Mouse (Mus musculus): ENCODE measurements around the gene Serpinb1b. TPM values are rescaled to one million over a fixed set of nuclear protein-coding genes. Genes with fewer than 3 reads are reported as not detected.
"Not testable (repeated sequence)": the region's sequence is repeated elsewhere in the genome, so short reads cannot be mapped to it uniquely, and the experiment has no call there.

Gene Serpinb1b
- not detected in 2 replicates for polyA plus RNA-seq (2016; fragmentation: Nextera tagmentation; extraction: Ambion mirVana)

DNA sequence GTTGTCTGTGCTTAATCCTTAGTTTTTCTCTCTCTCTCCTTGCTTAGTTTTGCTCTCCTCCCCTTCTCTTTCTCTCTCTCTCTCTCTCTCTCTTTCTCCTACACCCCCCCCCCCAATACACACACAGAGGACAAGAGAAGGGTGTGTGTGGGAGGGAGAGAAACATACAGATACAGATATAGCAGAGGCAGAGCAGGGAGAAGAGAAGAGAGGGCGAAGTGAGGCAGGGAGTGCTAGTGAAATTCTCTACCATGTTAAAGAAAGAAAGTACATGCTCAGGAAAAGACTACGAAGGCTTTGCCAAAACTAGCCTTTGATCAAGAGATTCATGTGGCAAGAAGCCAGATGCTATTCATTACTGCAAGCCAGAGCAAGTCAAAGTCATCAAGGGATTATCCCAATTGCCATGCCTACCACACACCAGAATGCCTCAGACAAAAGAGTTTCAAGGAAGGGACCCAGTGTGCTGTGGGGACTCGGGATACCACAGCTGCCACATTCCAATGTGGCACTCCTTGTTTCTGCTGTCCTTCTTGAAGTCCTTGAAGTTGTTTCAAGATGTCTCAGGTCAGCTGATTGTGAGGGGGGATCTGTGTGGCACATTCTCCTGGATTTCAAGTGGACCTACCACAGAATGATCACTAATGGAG, at the start of gene Serpinb1b:
TSS of gene Serpinb1b (plus strand) at position 520 of the 650 bp plus-strand sequence.
- H3K4me3 ChIP-seq, result no peak within 1 kb of the TSS
- H3K36me3 ChIP-seq, result no peaks in the 10 kb centered on the region
- no peaks in the 10 kb centered on the region for H3K4me1 ChIP-seq
- H3K27me3 ChIP-seq (ENCODE audit: low read depth, poor library complexity, severe bottlenecking), result no peaks in the 10 kb centered on the region
- H3K9me3 ChIP-seq (replicated peaks), result no peaks in the 10 kb centered on the region
- no peak within 1 kb of the TSS for H3K27ac ChIP-seq
- WGBS, result 57% methylated on average over 3 of the region's 3 CpGs
- DNase-seq (ENCODE audit: low spot score), result no peak

DNA sequence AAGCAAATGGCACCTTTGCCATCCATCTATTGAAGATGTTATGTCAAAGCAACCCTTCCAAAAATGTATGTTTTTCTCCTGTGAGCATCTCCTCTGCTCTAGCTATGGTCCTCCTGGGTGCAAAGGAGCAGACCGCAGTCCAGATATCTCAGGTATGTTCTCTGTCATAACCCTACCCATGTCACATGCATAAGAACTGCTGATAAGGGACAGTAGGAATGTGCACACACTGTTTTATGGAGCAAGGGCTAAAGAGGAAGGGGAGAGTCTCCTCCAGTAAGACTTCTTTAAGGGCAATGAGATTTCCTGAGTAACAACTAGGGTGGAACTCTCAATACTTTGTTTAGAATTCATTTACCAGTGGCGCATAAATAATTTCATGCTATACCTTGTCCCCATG, 48.9 kb upstream of the Serpinb1b start:
- WGBS, result 100% methylated on average over 2 of the region's 2 CpGs
- not testable (repeated sequence) for H3K4me1 ChIP-seq; DNase-seq (ENCODE audit: low spot score); H3K9me3 ChIP-seq (replicated peaks); H3K36me3 ChIP-seq; H3K27ac ChIP-seq; H3K27me3 ChIP-seq (ENCODE audit: low read depth, poor library complexity, severe bottlenecking); H3K4me3 ChIP-seq

DNA sequence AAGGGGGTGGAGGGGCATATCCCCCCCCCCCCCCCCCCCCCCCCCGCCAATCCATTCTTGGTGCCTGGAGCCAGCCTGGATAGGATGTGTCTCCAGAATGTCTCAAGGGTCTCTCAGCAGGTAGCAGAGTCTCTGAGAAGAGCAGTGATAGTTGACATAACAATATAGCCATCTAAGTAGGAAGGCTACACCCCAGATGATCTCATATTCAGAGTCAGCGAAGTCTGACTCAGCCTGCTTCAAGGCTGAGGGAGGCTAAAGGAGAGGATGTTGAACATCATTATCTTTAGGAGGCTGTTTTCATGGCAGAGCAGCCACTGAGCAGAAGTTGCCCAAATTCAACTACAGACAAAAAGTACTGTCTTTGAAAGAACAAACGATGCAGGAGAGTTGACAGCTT, 48.1 kb upstream of the Serpinb1b start:
- no peaks in the 10 kb centered on the region for H3K9me3 ChIP-seq (replicated peaks)
- H3K4me1 ChIP-seq, result no peaks in the 10 kb centered on the region
- WGBS, result 71% methylated on average over 3 of the region's 3 CpGs
- no peaks in the 10 kb centered on the region for H3K27me3 ChIP-seq (ENCODE audit: low read depth, poor library complexity, severe bottlenecking)
- no peaks in the 10 kb centered on the region for H3K36me3 ChIP-seq
- no peak for DNase-seq (ENCODE audit: low spot score)
- H3K4me3 ChIP-seq, result no peak overlapping the region
- H3K27ac ChIP-seq, result no peak overlapping the region

DNA sequence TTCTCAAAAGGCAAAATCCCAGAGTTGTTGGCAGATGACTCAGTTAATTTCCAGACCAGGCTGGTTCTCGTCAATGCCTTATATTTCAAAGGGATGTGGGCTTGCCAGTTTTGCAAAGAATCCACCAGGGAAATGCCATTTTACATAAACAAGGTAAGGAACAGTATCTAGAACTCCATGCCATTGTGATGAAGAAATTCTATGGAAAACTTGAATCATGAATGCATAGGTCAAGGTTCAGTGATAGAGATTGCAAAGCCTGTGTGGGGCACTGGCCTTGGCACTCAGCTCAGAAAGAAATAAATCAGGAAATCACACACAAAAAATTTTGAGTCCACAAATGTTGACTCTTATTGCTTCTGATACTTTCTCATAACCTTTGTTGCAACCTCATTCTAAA, 42.9 kb upstream of the Serpinb1b start:
- Histone ChIP-seq H3K4me3 (no peak overlapping the region), H3K36me3 (no peaks in the 10 kb centered on the region), H3K4me1 (no peaks in the 10 kb centered on the region), H3K27ac (no peak overlapping the region), H3K27me3 (ENCODE audit: low read depth, poor library complexity, severe bottlenecking) (no peaks in the 10 kb centered on the region), H3K9me3 (replicated peaks) (no peaks in the 10 kb centered on the region)
- WGBS, result 85% methylated on average over 1 of the region's 1 CpGs
- no peak for DNase-seq (ENCODE audit: low spot score)

DNA sequence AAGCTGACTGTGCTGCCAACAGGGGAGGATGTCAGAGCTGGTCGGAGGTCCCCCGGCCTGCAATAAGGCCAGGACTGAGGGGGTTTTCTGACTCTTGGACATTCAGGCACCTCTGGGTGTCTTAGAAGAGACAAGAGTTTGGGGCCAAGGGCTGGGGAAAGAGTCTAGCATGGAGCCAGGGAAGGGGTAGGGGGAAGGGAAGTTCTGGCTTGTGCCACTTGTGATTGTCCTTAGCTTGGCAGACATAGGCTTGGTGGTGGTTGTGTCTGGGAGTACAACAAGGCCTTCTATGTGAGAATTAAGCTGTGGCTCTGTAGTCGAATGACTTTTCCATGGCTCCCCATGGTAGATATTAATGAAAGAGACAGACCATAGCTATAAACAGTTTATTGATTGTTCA, 34.8 kb upstream of the Serpinb1b start:
- H3K27me3 ChIP-seq (ENCODE audit: low read depth, poor library complexity, severe bottlenecking), result no peaks in the 10 kb centered on the region
- no peak overlapping the region for H3K4me3 ChIP-seq
- no peaks in the 10 kb centered on the region for H3K4me1 ChIP-seq
- DNase-seq (ENCODE audit: low spot score), result no peak
- H3K36me3 ChIP-seq, result no peaks in the 10 kb centered on the region
- no peak overlapping the region for H3K27ac ChIP-seq
- WGBS, result 99% methylated on average over 3 of the region's 3 CpGs
- H3K9me3 ChIP-seq (replicated peaks), result no peaks in the 10 kb centered on the region

DNA sequence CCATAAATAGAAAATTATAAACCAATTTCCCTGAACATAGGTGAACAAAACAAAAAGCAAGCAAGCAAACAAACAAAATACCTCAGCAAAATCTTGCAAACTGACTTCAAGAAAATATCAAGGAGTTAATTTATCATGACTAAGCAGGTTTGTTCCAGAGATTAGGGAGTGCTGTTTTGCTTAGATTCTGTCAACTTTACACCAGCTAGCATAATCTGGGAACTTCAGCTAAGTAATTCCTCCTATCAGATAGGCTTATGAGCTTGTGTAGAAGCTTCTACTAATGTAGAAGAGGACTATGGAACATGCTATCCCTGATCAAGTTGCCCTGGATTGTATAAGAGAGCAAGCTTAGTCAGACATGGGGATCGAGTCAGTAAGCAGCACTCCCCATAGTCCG, 31.1 kb upstream of the Serpinb1b start:
- Histone ChIP-seq H3K27me3 (ENCODE audit: low read depth, poor library complexity, severe bottlenecking) (no peaks in the 10 kb centered on the region), H3K27ac (no peak overlapping the region), H3K4me3 (no peak overlapping the region), H3K9me3 (replicated peaks) (no peaks in the 10 kb centered on the region), H3K4me1 (no peaks in the 10 kb centered on the region), H3K36me3 (no peaks in the 10 kb centered on the region)
- 97% methylated on average over 2 of the region's 2 CpGs for WGBS
- no peak for DNase-seq (ENCODE audit: low spot score)

DNA sequence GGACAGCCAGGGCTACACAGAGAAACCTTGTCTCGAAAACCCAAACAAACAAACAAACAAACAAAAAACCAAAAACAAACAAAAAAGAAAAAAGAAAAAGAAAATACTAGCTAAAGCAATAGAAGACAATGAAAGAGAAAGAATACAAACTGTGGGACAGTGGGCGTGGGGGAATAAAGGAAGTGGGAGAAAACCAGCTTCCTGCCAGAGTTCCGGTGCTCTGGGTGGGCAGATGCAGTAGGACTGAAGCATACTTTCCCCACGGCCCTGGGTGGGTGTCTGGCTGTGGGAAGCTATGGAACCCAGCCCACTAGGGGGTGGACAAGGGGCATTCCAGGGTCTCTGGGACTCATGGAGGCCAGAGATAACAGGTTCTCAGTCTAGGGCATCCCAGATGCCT, 30.2 kb upstream of the Serpinb1b start:
- Histone ChIP-seq H3K9me3 (replicated peaks) (no peaks in the 10 kb centered on the region), H3K27ac (no peak overlapping the region), H3K4me1 (no peaks in the 10 kb centered on the region), H3K36me3 (no peaks in the 10 kb centered on the region), H3K27me3 (ENCODE audit: low read depth, poor library complexity, severe bottlenecking) (no peaks in the 10 kb centered on the region), H3K4me3 (no peak overlapping the region)
- no peak for DNase-seq (ENCODE audit: low spot score)
- whole genome bisulfite sequencing, result 89% methylated on average over 4 of the region's 4 CpGs

DNA sequence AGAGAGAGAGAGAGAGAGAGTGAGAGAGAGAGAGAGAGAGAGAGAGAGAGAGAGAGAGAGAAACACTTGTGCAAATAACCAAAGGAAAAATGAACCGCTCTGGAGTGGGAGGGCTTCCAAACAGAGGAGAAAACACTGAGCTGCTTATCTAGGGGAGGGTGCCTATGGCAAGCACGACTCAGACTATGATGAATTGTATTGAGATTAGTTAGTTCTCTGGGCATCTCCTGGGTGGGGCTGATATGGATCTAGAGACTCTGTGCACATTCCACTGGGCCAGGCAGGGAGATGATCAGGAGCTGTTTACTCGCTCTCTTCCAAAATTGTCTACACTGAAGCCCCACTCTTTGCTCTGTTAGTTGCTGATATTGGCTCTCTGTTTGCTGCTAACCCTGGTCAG, 26.7 kb upstream of the Serpinb1b start:
- Histone ChIP-seq H3K4me3 (no peak overlapping the region), H3K27ac (no peak overlapping the region), H3K27me3 (ENCODE audit: low read depth, poor library complexity, severe bottlenecking) (no peaks in the 10 kb centered on the region), H3K36me3 (no peaks in the 10 kb centered on the region), H3K4me1 (no peaks in the 10 kb centered on the region), H3K9me3 (replicated peaks) (no peaks in the 10 kb centered on the region)
- WGBS, result 84% methylated on average over 3 of the region's 3 CpGs
- no peak for DNase-seq (ENCODE audit: low spot score)

DNA sequence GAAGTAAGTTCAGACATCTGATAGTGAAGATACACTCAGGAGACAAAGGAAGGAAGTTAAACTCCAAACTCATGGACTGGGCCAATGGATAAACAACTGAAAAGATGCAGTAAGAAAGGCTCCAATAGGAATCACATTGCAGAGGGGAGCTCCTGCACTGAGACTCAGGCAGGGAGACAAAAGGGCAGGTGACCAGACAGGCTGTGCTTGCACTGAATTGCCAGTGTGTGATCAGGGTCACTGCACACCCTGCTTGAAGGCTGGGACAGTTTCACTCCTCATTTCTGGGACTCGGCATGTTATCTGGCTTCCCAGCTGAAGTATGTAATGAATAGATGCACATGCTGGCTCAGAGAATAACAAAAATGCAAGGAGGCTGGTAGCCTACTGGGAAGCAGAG, 15.3 kb upstream of the Serpinb1b start:
- WGBS, result 88% methylated on average over 1 of the region's 1 CpGs
- H3K36me3 ChIP-seq, result no peaks in the 10 kb centered on the region
- no peak overlapping the region for H3K27ac ChIP-seq
- H3K4me3 ChIP-seq, result no peak overlapping the region
- no peaks in the 10 kb centered on the region for H3K9me3 ChIP-seq (replicated peaks)
- no peak for DNase-seq (ENCODE audit: low spot score)
- H3K27me3 ChIP-seq (ENCODE audit: low read depth, poor library complexity, severe bottlenecking), result no peaks in the 10 kb centered on the region
- no peaks in the 10 kb centered on the region for H3K4me1 ChIP-seq

DNA sequence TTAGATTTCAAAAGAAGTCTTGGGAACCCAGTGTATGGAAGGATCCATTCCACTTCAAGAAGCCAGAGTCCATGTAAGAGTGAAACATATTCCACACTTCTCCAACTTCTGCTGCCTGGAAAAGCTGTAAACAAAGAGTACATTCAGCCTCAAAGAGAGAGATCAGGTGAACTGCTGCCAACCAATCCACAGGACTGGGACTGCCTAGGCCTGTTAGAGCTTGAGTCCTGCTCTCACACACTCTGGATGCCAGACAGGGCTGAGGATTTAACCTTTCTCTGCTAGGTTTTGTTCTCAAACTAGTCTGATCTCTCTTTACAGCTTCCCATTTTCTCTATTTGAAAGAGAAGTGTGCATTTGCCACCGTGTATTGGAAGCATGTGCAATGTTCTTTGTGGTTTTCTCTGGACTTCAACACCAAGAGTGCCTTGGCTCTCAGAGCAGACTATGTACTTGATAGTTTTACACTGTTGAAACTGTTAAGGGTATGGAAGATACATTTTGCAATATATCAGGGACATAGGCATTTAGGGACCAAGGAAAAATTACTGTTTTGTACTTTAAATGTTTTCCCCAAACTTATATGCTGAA, 10.9 kb upstream of the Serpinb1b start:
- Histone ChIP-seq H3K9me3 (replicated peaks) (no peaks in the 10 kb centered on the region), H3K27me3 (ENCODE audit: low read depth, poor library complexity, severe bottlenecking) (no peaks in the 10 kb centered on the region), H3K27ac (no peak overlapping the region), H3K4me1 (no peaks in the 10 kb centered on the region), H3K36me3 (no peaks in the 10 kb centered on the region), H3K4me3 (no peak overlapping the region)
- 75% methylated on average over 1 of the region's 1 CpGs for WGBS
- DNase-seq (ENCODE audit: low spot score), result no peak

DNA sequence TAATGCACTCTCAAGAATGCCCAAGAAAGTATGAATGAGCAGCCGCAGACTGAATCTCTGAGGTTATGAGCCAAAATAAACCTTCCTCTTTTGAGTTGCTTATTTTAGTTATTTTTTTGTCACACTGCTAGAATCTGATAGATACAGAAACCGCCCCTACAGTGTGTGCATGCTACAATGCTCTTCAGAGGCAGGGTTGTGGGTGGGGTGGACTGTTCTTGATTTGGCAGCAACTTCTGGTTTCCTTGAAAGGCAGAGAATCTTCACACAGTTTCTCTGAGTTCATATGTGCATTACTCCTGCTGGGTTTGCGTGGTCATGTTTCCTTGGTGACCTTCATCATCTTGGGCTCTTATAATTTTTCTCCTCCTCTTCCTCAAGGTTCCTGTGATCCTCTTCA, 10.2 kb upstream of the Serpinb1b start:
- no peaks in the 10 kb centered on the region for H3K36me3 ChIP-seq
- no peak overlapping the region for H3K27ac ChIP-seq
- no peak overlapping the region for H3K4me3 ChIP-seq
- no peaks in the 10 kb centered on the region for H3K9me3 ChIP-seq (replicated peaks)
- WGBS, result 87% methylated on average over 3 of the region's 3 CpGs
- DNase-seq (ENCODE audit: low spot score), result no peak
- H3K27me3 ChIP-seq (ENCODE audit: low read depth, poor library complexity, severe bottlenecking), result no peaks in the 10 kb centered on the region
- no peaks in the 10 kb centered on the region for H3K4me1 ChIP-seq

DNA sequence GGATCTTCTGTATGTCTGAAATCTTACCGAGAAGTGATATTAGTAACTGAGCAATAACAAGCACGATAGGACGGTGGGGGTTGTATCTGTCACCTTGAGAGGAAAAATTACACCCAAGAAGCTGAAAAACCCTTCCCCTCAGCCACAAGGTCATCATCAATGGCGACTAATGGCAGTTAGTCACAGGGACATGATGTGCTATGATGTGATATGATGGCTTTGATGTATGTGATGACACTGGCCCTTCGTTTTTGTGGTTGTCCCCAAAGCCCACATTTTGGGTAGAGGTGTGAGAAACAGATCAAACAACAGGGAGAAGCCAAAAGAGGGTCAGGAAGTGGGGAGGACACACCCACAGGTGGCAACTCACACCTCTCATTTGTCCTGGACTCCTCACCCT, 6.6 kb upstream of the Serpinb1b start:
- H3K27me3 ChIP-seq (ENCODE audit: low read depth, poor library complexity, severe bottlenecking), result no peaks in the 10 kb centered on the region
- WGBS, result 75% methylated on average over 5 of the region's 5 CpGs

DNA sequence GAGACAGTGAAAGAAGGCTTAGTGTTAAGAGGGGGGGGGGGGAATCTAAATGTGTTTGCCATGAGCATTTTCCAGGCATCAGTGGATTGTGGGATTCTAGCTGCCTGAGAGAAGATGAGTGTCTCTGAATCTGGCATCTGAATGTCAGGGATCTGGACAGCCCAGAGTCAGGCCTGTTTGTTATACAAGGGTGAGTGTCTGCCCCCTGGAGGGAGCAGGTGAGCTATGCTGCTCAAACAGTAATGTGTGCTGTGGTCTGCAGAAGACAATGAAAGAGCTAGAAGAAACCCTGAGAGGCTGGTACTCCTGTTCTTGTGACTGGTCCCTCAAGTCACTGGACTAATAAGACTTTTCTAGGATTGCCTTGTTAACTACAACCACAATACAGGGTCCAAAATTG, 4.3 kb upstream of the Serpinb1b start:
- DNase-seq (ENCODE audit: low spot score), result no peak
- Histone ChIP-seq H3K27me3 (ENCODE audit: low read depth, poor library complexity, severe bottlenecking) (no peaks in the 10 kb centered on the region), H3K4me3 (no peak overlapping the region)

More for the DNA sequence above, 6.6 kb upstream of the Serpinb1b start:
- no peak for DNase-seq (ENCODE audit: low spot score)
- no peak overlapping the region for H3K27ac ChIP-seq
- no peaks in the 10 kb centered on the region for H3K9me3 ChIP-seq (replicated peaks)
- H3K4me3 ChIP-seq, result no peak overlapping the region
- no peaks in the 10 kb centered on the region for H3K36me3 ChIP-seq
- no peaks in the 10 kb centered on the region for H3K4me1 ChIP-seq

DNA sequence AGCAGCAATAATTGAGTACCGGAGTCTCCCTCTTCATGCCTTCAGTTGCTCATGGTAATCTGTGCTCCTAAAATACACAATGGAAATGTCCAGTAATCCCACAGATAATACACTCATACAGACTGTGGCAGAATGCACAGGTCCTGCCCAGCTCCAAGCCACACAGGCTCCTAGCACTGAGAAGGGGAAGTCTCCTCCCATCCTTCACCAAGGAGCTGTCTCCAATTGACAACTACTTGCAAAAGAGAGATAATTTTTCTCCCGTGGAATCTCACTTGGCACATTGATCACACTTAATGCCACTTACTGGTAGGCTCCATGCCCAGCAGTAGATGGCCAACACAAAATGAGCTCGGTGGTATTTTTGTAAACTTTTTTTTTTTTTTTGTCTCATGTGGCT, 2.1 kb upstream of the Serpinb1b start:
- no peaks in the 10 kb centered on the region for H3K9me3 ChIP-seq (replicated peaks)
- no peaks in the 10 kb centered on the region for H3K4me1 ChIP-seq
- no peaks in the 10 kb centered on the region for H3K27me3 ChIP-seq (ENCODE audit: low read depth, poor library complexity, severe bottlenecking)
- no peak overlapping the region for H3K4me3 ChIP-seq
- DNase-seq (ENCODE audit: low spot score), result no peak
- H3K27ac ChIP-seq, result no peak overlapping the region
- no peaks in the 10 kb centered on the region for H3K36me3 ChIP-seq
- WGBS, result 78% methylated on average over 3 of the region's 3 CpGs

More for the DNA sequence above, 4.3 kb upstream of the Serpinb1b start:
- H3K9me3 ChIP-seq (replicated peaks), result no peaks in the 10 kb centered on the region
- H3K36me3 ChIP-seq, result no peaks in the 10 kb centered on the region
- H3K4me1 ChIP-seq, result no peaks in the 10 kb centered on the region
- H3K27ac ChIP-seq, result no peak overlapping the region
